Mouse (Mus musculus) frontal cortex, postnatal 25 days (tissue): Measurements from ENCODE around the gene Acbd5.
"Not testable (repeated sequence)": the region's sequence is repeated elsewhere in the genome, so short reads cannot be mapped to it uniquely, and the experiment has no call there.

ENCODE experiments used
- DNase-seq, 2 experiments: peaks; one replicate each; pipeline ENCODE4 v3.0.0; 2022; ENCODE audit warnings: low spot score in 2 of 2

The Acbd5 gene

DNA sequence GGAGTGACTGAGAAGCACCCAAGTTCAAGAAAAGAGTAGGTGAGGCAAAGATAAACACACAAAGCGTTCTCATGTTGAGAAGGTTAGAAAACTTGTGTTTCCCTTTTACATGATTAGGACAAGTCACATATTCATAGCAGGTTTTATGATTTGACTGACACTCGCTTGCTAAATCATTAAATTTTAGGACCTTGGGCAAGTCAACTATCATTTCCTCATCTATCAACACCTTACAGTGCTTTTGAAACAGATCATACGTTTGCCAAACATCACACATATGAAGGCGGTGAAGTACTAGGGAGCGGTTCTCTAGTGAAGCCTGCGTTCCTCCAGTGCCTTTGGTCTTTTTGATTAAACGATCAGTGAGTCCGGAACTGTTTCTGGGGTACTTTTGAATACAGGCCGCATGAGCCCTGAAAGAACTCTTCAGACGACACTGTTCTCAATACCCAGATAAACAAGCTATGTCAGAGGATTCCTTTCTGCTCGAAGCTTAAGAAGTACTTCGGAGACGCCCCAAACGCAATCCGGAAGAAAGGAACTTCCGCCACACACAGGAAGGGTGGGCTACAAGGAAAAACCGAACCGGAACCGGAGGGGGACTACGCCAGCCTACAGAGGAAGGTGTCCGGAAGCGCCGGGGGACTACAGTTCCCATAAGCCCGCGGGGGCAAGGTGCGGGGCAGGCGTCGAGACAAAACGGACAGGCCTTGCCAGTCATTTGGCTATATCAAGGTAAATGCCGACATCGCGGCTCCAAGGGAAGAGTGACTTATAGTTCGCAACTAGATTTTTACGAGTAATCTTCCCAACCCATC is at the start of gene Acbd5:
Gene Acbd5 (plus strand): TSS at position 616 of the 818 bp plus-strand sequence.
- peak; percentile 89 to 93 for DNase-seq

DNA sequence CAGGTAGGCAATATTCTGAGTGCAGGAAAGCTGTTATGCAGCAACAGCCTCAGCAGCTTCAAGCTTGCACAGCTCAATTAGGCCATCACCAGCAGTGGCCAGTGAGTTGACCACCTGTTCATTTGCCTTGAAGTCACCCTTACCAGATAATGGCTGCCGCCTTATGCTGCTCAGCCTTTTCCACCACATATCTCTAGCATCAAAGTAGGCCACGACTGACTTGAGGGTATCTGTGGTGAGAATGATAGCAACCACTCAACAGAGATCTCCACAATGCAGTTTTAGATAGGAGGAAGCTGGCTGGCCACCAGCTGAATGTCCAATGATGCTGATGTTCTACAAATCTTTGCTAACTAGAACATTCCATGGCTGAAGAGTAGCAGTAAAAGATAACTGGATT is 48.8 kb upstream of the Acbd5 start:
- no peak for DNase-seq

DNA sequence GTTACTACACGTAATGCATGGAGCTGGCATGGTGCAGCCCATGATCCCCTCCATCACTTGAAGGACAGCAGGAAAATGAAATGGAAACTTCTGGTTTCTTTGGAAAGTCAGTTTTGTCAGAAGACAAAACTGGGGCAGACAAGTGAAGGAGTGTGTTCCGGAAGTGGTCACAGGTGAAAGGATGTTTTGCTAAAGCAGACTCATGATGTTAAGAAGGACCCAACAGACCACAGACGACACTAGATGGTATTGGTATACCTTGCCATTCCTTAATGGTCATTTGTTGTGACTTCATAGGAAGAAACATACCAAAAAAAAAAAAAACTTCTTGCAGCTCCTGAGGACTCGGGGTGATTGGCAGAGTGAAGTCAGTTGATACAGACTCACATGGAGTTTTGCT is 46.6 kb upstream of the Acbd5 start:
- DNase-seq = no peak

DNA sequence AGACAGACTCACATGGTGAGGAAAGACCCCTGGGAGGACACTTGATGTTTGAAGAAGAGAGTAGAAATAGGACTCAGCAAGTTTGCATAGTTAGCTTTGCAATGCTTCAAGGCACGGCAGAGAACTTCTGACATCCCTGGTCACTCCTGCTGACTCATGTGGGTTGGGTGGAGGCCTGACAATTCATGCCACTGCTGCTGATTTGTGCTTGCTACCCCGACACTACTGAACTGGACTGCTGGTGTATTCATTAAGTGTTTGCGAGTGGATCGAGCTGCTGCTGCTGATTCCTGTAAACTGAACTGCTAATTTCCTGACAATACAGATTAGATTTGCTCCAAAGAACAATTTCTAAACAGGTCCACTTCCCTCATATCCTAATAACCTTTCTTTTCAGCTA is 46.2 kb upstream of the Acbd5 start:
- no peak for DNase-seq

DNA sequence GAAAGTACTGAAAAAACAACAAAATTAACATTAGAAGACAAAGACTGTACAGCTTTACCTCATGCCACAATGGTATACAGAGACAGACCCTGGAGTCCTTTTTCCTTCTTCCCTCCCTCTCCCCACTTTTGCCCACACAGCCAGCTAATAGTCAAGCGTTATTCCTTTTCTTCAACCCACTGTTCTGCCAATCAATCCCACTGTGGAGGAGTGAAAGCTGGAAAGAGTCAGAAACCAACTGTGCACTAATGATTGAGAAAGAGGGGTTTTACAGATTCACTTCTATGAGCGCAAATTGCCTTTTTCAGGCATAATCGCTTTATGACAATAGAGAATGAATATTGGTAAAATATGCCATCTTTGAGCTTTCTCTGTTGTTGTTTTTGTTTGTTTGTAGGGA is 44.9 kb upstream of the Acbd5 start:
- DNase-seq = no peak

DNA sequence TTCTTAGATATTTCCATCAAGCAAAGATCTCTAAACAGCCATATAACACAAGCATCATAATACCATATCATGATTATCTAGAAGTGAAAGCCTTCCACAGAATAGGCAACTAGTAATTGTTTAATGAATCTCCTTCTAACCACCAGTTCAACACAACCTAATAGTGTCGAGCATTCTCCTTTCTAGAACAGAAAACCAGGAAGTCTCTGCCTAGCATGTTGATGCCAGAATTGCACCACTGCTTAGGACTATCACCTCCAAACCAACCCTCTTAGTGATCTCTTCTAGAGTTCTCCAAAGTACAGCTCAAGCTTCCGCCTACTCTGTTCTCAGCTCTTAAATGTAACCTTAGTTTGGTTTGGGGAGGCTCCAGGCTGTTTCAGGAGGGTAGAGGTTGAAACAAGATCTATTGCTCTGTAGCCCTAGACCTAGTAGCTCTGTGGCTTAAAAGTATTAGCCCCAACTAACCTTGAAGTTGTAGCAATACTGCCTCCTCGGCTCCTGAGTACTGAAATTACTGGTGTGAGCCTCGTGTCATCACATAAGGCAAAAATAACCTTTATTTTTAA is 44.2 kb upstream of the Acbd5 start:
- no peak for DNase-seq

DNA sequence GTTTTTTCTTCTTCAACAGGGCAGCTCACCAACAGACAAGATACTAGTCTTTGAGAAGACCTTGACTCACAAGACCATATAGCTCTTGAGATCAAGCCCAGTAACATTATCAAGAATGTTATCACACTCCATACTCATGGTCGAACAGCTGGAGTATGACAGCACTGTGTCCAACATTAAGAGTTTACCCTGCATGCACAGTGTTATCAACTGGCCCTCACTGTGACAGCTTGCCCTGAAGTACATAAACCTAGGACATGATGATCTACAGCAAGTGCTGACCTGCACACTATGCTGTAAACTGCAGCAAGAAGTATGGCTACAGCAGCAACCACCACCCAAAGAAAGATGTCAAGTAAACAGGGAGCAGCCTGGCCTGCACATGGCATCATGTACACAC is 41.6 kb upstream of the Acbd5 start:
- no peak for DNase-seq

DNA sequence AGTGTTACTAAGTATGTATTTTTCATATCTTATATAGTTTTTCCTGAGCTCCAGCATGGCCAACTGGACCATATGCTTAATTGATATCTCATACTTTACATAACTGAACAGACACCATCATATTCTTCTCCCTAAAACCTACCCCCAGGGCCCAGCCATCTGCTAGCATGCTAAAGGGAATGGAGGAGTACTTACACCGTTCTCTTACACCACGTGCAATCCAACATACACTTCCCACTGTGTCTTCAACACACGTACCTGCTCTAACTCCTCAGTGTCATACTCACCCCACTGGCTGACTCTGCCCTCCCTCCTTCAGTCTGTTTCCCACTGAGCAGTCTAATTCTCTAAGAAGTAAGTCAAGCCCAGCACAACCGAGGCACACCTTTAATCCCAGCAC is 39.1 kb upstream of the Acbd5 start:
- no peak for DNase-seq

DNA sequence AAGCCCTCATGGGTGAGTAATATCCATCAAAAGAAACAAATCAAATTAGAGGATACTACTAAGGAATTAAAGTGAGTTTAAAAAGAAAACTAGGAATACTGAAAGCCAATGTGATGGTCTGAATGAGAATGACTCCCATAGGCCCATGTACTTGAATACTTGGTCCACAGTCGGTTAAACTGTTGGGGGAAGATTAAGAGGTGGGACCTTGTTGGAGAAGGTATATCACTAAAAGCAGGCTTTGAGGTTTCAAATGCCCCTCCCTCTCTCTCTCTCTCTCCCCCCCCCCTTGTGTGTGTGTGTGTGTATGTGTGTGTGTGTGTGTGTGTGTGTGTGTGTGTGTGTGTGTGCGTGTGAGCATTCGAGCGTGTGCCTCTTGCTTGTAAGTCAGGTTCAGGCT is 37.3 kb upstream of the Acbd5 start:
- DNase-seq = no peak

DNA sequence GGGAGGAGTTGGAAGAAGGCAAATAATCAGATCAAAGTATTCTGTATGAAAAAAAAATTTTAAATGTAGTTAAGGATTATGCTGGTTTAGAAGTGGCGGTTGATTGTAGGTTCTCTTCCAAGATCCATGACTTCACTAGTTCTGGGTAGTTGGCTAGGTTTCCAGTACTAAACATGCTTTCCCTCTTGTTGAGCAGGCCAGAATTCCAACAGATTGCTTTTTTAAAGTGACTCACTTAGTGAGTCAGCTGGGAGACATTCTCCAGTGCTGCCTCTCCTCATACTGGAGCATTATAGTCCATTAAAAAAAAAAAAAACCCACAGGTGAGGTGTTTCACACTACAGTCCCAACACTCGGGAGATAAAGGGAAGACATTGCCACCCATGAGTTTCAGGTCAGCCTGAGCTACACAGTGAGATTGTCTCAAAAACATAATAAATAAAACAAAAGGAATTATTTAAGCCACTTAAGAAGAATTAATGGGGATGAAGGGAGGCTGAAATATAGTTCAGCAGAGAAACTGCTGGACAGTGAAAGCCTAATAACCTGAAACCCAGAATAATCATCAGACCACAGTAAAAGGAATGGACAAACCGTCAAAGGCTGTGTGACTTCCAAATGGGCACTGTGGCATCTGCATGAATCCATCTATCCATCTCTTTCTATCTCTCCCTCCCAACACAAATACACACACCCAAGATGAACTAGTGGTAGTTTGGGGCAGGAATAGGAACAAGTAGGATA is 33.1 kb upstream of the Acbd5 start:
- no peak for DNase-seq

DNA sequence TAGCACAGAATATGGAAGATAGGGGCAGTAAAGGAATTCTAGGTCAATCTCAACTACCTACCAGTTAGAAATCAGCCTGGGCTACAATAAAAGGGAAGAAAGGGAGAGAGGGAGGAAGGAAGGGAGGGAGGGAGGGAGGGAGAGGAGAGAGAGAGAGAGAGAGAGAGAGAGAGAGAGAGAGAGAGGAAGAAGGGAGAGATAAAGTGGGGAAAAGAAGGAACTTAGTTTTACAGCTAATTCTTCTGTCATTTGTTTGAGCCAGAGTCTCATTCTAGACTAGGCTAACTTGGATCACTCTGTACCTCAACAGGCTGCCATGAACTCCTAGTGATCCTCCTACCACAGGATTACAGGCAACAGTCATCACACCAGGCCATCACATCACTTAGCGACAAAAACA is 32.5 kb upstream of the Acbd5 start:
- no peak for DNase-seq

DNA sequence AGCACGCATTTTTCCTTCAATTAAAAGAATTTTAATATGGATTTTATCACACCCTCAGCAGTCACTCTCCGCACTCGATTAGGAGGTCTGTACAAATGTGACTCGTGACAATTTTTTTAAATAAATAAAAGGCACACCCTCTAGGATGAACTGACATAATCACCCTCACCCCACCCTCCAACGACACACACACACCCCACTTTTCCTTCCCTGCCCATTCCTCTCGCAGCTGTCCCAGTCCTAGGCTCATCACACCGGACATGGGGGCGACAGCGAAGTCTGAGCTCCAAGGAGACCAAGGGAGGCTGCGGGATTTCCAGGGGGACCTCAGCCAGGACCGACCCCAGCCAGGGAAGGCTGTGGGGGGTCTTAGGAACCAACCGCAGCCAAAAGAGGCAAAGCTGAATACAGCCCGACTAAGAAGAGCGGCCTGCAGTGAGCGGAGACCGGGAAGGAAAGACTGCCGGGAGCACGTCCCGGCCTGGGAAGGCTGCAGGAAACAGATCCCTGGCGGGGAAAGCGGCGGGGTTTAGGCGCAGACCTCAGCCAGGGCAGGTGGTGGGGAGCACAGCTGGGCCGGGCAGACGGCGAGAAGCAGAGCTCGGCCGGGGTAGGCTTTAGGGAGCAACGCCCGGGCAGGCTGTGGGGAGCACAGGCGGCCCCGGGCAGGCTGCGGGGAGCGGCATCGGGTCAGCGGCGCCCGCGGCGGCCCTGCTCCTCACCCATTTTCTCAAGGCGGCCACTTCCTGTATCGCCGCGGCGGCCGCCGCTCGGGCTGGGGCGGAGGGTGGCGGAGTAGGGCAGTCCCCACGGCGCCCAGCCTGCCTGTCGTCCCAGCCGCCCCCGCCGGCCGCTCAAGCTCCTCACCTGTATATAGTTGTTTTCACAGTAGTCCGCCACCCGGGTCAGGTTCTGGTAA is 28.6 kb upstream of the Acbd5 start:
- peak; percentile 11 to 39 for DNase-seq

DNA sequence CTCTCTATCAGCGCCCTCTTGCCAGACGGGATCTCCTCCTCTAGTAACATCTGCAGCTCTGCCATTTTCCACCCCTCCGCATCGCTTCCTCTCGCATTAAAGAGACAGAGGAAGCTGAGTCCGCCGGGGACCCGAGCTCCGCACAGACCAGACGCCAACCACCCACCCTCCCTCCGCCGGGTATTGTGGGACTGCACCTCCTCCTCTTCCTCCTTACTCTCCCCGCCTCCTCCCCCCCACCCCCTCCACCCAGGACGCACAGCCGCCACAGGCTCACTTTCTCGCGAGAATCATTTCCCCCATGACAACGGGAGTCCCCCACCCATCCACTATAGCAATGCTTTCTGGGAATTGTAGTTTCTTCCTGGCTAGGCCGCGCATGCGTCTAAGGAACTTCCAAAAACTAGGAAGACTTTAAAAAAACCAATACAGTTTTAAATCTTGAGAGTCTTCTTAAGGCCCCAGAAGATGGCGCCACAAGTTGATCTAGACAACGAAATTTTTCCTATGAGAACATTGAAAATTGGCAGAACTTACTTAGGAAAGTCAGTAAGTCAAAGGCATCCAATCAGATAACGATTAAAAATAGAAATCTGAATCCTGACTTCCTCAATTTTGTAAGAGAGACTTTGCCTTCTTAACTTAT is 27.8 kb upstream of the Acbd5 start, which contains the start of gene Abi1:
Gene Abi1 (minus strand): TSS at position 241 of the 646 bp plus-strand sequence.
- peak; percentile 81 to 89 for DNase-seq

DNA sequence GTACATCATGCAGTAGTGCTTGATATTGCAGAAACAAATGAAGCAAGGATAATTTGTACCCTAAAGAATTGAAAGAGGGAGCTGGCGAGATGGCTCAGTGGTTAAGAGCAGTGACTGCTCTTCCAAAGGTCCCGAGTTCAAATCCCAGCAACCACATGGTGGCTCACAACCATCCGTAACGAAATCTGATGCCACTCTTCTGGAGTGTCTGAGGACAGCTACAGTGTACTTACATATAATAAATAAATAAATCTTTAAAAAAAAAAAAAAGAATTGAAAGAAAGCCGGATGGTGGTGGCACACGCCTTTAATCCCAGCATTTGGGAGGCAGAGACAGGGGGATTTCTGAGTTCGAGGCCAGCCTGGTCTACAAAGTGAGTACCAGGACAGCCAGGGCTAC is 27.3 kb upstream of the Acbd5 start:
- DNase-seq = not testable (repeated sequence)

DNA sequence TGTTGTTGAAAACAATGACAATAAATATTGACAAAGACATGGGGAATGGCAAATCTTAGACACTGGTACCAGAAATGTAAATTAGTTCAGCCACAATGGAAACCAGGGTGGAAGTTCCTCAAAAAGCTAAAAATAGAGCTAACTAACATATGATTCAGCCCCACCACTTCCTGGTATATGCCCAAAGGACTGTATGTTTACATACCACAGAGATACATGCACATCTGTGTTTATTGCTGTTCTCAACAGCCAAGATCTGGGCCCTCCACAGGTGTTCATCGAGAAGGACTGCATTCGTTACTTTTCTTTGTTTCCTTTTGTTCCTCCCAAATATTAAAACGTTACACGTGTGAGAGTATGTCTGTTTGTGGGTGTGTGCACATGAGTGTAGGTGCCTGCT is 26.5 kb upstream of the Acbd5 start:
- DNase-seq = no peak

DNA sequence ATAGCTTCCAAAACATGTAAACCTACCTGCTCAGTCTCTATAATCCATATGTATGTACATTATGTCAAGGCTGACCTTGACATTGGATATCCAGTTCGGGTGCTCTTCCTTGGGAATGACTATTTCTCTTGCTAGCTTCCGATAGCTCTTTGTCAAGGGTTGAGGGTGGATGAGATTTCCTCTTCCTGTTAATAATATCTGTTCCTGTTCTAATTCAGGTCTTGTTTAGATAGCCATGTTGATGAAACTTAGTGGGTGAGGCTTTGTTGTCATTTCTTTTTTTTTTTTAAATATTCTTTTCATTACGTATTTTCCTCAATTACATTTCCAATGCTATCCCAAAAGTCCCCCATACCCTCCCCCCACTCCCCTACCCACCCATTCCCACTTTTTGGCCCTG is 25.8 kb upstream of the Acbd5 start:
- no peak for DNase-seq

DNA sequence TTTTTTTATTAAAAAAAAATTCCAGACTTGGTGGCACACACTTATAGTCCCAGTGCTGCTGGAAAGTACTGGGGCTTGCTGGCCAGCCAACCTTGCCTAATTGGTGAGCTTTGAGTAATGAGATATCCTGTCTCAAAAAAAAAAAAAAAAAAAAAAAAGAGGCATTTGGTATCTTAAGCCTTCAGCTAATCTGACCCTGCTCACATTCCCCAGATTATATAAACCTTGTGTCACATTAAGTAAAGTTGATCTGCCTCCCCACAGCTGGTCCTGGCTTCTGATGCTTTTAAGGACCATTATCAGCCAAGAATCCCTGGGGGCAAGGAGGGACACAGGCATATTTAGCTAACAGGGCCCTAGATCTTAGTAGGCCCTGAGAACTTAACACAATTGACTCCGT is 22.3 kb upstream of the Acbd5 start:
- DNase-seq = no peak

DNA sequence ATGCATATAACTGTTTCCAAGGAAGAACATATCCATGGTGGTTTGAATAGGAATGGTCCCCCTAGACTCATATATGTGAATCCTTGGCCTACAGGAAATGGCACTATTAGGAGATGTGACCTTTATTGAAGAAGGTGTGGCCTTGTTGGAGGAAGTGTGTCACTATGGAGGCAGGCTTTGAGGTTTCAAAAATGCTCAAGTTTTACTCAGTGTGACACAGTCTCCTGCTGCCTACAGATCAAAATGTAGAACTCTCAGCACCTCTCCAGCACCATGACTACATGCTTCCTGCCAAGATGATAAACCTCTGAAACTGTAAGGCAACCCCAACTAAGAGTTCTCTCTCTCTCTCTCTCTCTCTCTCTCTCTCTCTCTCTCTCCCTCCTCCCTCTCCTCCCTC is 20.0 kb upstream of the Acbd5 start:
- DNase-seq = no peak

DNA sequence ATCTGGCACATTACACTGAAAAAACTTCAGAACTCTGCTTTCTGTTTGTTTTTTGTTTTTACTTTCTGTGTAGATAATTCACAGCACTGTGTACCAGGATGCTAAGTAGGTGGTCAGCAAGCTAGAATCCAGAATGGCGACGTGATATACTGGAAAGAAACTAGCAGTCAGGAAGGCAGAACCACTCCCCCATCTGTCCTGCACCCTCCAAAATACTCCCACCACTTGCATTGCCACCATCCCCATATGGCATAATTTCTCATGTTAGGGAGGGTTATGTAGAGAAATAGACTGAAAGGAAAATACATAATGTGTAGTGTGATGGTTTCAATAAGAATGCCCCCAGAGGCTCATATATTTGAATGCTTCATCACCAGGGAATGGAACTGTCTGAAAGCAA is 16.1 kb upstream of the Acbd5 start:
- DNase-seq = no peak

DNA sequence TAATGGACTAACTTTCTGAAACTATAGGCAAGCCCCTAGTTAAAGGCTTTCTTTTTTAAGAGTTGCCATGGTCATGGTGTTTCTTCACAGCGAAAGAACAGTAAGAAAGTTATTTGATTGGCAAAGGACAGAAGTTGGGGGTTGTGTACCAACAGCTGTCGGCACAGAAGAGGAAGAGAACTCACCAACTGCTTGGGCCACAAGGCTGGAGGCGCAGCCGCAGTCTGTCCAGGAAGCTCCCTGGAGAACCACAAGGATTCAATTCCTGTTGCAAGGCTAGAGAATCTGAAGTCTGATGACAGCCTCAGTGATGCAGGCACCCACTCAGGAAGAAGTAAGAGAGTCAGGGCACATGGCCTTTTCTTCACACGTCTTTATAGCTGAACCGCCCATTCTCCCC is 15.4 kb upstream of the Acbd5 start:
- DNase-seq = no peak

DNA sequence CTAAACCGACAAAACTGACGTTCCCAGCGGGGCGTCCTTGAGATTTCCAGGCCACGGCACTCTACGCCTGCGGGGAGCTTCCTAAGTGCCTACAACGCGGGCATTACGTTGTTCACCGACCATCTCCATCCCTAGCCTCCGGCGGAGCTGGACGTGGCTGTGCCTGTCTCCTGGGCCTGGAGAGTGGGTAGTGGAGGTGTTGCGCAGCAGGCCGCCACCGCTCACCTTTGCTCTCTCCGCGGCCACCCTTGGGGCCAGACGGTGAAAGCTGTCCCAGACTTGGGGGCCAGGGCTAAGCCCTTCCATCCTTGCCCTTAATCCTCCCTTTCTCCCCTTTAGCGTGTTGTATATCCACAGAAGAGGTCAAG is 387 bp downstream of the Acbd5 start:
- DNase-seq = no peak
